Mouse (Mus musculus): ENCODE measurements around the gene AA467197. TPM values are rescaled to one million over a fixed set of nuclear protein-coding genes. Genes with fewer than 3 reads are reported as not detected.

The AA467197 gene
- polyA plus RNA-seq, 1 experiment from 2014 or later: 0.53 TPM

GRCm38 (mm10) chr2:122652096-122653084 lies 15.6 kb downstream of the AA467197 start:
- Histone ChIP-seq H3K4me2 (no peak overlapping the region), H3K4me3 (no peak overlapping the region), H3K27me3 (no peaks in the 10 kb centered on the region), H3K4me1 (replicated peaks) (no peaks in the 10 kb centered on the region), H3K9me3 (no peaks in the 10 kb centered on the region), H3K36me3 (no peaks in the 10 kb centered on the region), H3K27ac (replicated peaks) (no peak overlapping the region), H3K9ac (no peak overlapping the region)
- 74% methylated on average over 17 of the region's 17 CpGs for WGBS
- ATAC-seq (ENCODE audit: low FRiP score, low read depth): no peak

GRCm38 (mm10) chr2:122656052-122656451 lies 19.3 kb downstream of the AA467197 start:
- Histone ChIP-seq H3K27ac (replicated peaks) (no peak overlapping the region), H3K4me3 (no peak overlapping the region), H3K4me1 (replicated peaks) (no peaks in the 10 kb centered on the region), H3K4me2 (no peak overlapping the region), H3K9ac (no peak overlapping the region), H3K27me3 (no peaks in the 10 kb centered on the region), H3K9me3 (no peaks in the 10 kb centered on the region), H3K36me3 (no peaks in the 10 kb centered on the region)
- WGBS: 67% methylated on average over 2 of the region's 2 CpGs
- ATAC-seq (ENCODE audit: low FRiP score, low read depth): no peak

GRCm38 (mm10) chr2:122656767-122657166 lies 20.0 kb downstream of the AA467197 start:
- H3K4me3 ChIP-seq: no peak overlapping the region
- H3K36me3 ChIP-seq: no peaks in the 10 kb centered on the region
- no peaks in the 10 kb centered on the region for H3K9me3 ChIP-seq
- H3K4me2 ChIP-seq: no peak overlapping the region
- no peak overlapping the region for H3K9ac ChIP-seq
- H3K4me1 ChIP-seq (replicated peaks): no peaks in the 10 kb centered on the region
- H3K27me3 ChIP-seq: no peaks in the 10 kb centered on the region
- no peak overlapping the region for H3K27ac ChIP-seq (replicated peaks)
- WGBS: 61% methylated on average over 9 of the region's 9 CpGs
- ATAC-seq (ENCODE audit: low FRiP score, low read depth): no peak

- H3K9ac ChIP-seq: no peak overlapping the region
- WGBS: 85% methylated on average over 11 of the region's 11 CpGs
- no peaks in the 10 kb centered on the region for H3K9me3 ChIP-seq
- H3K4me1 ChIP-seq (replicated peaks): no peaks in the 10 kb centered on the region
- H3K36me3 ChIP-seq: no peaks in the 10 kb centered on the region
- ATAC-seq (ENCODE audit: low FRiP score, low read depth): no peak
- no peak overlapping the region for H3K4me2 ChIP-seq
- H3K4me3 ChIP-seq: no peak overlapping the region
- H3K27me3 ChIP-seq: no peaks in the 10 kb centered on the region
- H3K27ac ChIP-seq (replicated peaks): no peak overlapping the region
Measured at GRCm38 (mm10) chr2:122657707-122658524, 21.1 kb downstream of the AA467197 start.

GRCm38 (mm10) chr2:122659825-122660224 lies 23.0 kb downstream of the AA467197 start:
- no peak overlapping the region for H3K4me3 ChIP-seq
- no peaks in the 10 kb centered on the region for H3K4me1 ChIP-seq (replicated peaks)
- H3K9me3 ChIP-seq: no peaks in the 10 kb centered on the region
- no peak overlapping the region for H3K27ac ChIP-seq (replicated peaks)
- no peaks in the 10 kb centered on the region for H3K27me3 ChIP-seq
- ATAC-seq (ENCODE audit: low FRiP score, low read depth): no peak
- no peak overlapping the region for H3K4me2 ChIP-seq
- no peaks in the 10 kb centered on the region for H3K36me3 ChIP-seq
- WGBS: 91% methylated on average over 7 of the region's 7 CpGs
- no peak overlapping the region for H3K9ac ChIP-seq

- H3K9me3 ChIP-seq: no peaks in the 10 kb centered on the region
- no peak overlapping the region for H3K27ac ChIP-seq (replicated peaks)
- no peaks in the 10 kb centered on the region for H3K4me1 ChIP-seq (replicated peaks)
- no peak overlapping the region for H3K4me3 ChIP-seq
- H3K36me3 ChIP-seq: no peaks in the 10 kb centered on the region
- H3K9ac ChIP-seq: no peak overlapping the region
- no peaks in the 10 kb centered on the region for H3K27me3 ChIP-seq
- ATAC-seq (ENCODE audit: low FRiP score, low read depth): no peak
- no peak overlapping the region for H3K4me2 ChIP-seq
- 65% methylated on average over 6 of the region's 6 CpGs for WGBS
Measured at GRCm38 (mm10) chr2:122665253-122665972, 28.6 kb downstream of the AA467197 start.

- no peak for ATAC-seq (ENCODE audit: low FRiP score, low read depth)
- 55% methylated on average over 12 of the region's 12 CpGs for WGBS
Measured at GRCm38 (mm10) chr2:122665973-122666875, 29.4 kb downstream of the AA467197 start.

GRCm38 (mm10) chr2:122667856-122668255 lies 31.1 kb downstream of the AA467197 start:
- H3K27ac ChIP-seq (replicated peaks): no peak overlapping the region
- H3K36me3 ChIP-seq: no peaks in the 10 kb centered on the region
- H3K9ac ChIP-seq: no peak overlapping the region
- H3K4me1 ChIP-seq (replicated peaks): no peaks in the 10 kb centered on the region
- WGBS: 55% methylated on average over 5 of the region's 5 CpGs
- no peak for ATAC-seq (ENCODE audit: low FRiP score, low read depth)
- H3K27me3 ChIP-seq: no peaks in the 10 kb centered on the region
- H3K9me3 ChIP-seq: no peaks in the 10 kb centered on the region
- no peak overlapping the region for H3K4me3 ChIP-seq
- H3K4me2 ChIP-seq: no peak overlapping the region

More at GRCm38 (mm10) chr2:122665973-122666875, 29.4 kb downstream of the AA467197 start:
- H3K36me3 ChIP-seq: no peaks in the 10 kb centered on the region
- H3K9me3 ChIP-seq: no peaks in the 10 kb centered on the region
- H3K4me1 ChIP-seq (replicated peaks): no peaks in the 10 kb centered on the region
- no peak overlapping the region for H3K27ac ChIP-seq (replicated peaks)
- no peak overlapping the region for H3K4me2 ChIP-seq
- H3K9ac ChIP-seq: no peak overlapping the region
- no peak overlapping the region for H3K4me3 ChIP-seq
- no peaks in the 10 kb centered on the region for H3K27me3 ChIP-seq

- H3K4me1 ChIP-seq (replicated peaks): no peaks in the 10 kb centered on the region
- 49% methylated on average over 5 of the region's 5 CpGs for WGBS
- no peak for ATAC-seq (ENCODE audit: low FRiP score, low read depth)
- no peak overlapping the region for H3K9ac ChIP-seq
- no peaks in the 10 kb centered on the region for H3K36me3 ChIP-seq
- H3K4me3 ChIP-seq: no peak overlapping the region
- H3K27me3 ChIP-seq: no peaks in the 10 kb centered on the region
- H3K4me2 ChIP-seq: no peak overlapping the region
- no peak overlapping the region for H3K27ac ChIP-seq (replicated peaks)
- H3K9me3 ChIP-seq: no peaks in the 10 kb centered on the region
Measured at GRCm38 (mm10) chr2:122671714-122672113, 34.9 kb downstream of the AA467197 start.

- no peak for ATAC-seq (ENCODE audit: low FRiP score, low read depth)
- Histone ChIP-seq H3K4me2 (no peak overlapping the region), H3K9me3 (no peaks in the 10 kb centered on the region), H3K9ac (no peak overlapping the region), H3K4me1 (replicated peaks) (no peaks in the 10 kb centered on the region), H3K27ac (replicated peaks) (no peak overlapping the region), H3K36me3 (no peaks in the 10 kb centered on the region), H3K4me3 (no peak overlapping the region), H3K27me3 (no peaks in the 10 kb centered on the region)
- WGBS: 77% methylated on average over 5 of the region's 5 CpGs
Measured at GRCm38 (mm10) chr2:122672841-122673240, 36.1 kb downstream of the AA467197 start.

GRCm38 (mm10) chr2:122675126-122675525 lies 38.3 kb downstream of the AA467197 start:
- Histone ChIP-seq H3K4me3 (no peak overlapping the region), H3K4me2 (no peak overlapping the region), H3K36me3 (no peaks in the 10 kb centered on the region), H3K9me3 (no peaks in the 10 kb centered on the region), H3K27ac (replicated peaks) (no peak overlapping the region), H3K27me3 (no peaks in the 10 kb centered on the region), H3K9ac (no peak overlapping the region), H3K4me1 (replicated peaks) (no peaks in the 10 kb centered on the region)
- no peak for ATAC-seq (ENCODE audit: low FRiP score, low read depth)
- 97% methylated on average over 2 of the region's 2 CpGs for WGBS

Measured in hindbrain, embryonic 15.5 days (tissue).